Mouse (Mus musculus) left cerebral cortex, adult 8-10 months (tissue): Measurements from ENCODE around the gene Gpn2. TPM values are rescaled to one million over a fixed set of nuclear protein-coding genes. Genes with fewer than 3 reads are reported as not detected.
A peak's percentile ranks its signal among the peaks of the same experiment; 100 is the strongest.

Experiments used
- DNase-seq, 2 experiments: peaks; one replicate each; pipeline ENCODE4 v3.0.0; 2022; ENCODE audit warnings: low spot score in 2 of 2
- microRNA-seq, 2 experiments: library from miRNA; unstranded; fragments of <30 nt; microRNA quantifications; one replicate each; pipeline ENCODE4 v1.2.0; 2022
- total RNA-seq, 4 experiments: library from RNA; stranded (reverse); gene quantifications; 2 replicates each; pipeline ENCODE4 v1.2.4; 2022

Gene Gpn2
- total RNA-seq, 4 experiments from 2014 or later, result 10.4 to 12.4 (median 11.3) TPM

DNA sequence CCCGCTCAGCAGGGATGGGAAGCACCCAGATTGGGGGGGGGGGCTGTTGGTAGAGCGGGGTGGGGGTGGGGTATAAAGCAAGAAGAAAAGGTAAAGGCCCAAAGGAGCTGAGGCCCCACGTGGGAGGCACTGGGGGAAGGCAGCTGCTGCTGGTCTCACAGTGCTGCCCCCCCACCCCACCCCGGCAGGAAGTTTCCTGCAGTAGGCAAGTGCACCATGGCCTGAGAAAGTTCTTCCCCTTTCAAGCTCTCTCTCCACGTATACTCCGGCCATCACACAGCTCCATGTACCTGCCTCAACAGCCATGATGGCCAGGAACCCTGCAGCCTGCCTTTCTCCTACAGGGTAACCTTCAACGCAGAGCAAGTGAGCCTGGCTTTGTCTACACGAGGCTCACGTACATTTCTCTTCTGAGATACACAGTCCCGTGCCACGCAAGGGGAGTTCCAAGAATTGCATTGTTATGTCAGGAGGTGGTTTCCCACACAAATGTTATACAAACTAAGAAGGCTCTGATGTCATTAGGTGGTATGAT lies 38.1 kb downstream of the Gpn2 start:
- DNase-seq, result no peak

DNA sequence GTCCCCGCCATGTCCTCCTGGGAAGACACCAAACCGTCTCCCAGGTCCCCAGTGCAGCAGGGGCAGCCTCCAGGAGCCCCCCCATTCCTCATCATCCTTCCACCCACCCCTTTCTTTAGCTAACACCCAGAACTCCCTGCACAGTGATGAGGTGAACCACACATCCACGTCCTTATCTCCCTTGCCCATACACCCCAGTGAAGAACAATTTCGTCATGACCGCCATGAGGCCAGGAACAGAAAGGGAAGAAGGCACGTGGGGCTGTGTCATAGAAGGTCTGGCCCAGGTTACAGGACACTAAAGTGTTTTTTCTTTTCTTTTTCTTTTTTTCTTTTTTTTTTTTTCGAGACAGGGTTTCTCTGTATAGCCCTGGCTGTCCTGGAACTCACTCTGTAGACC lies 40.7 kb downstream of the Gpn2 start:
- DNase-seq, result no peak

- no peak for DNase-seq
Measured at GRCm38 (mm10) chr4:133625621-133626071, 41.5 kb downstream of the Gpn2 start.

- no peak for DNase-seq
Measured at GRCm38 (mm10) chr4:133626221-133626620, 42.1 kb downstream of the Gpn2 start.

- no peak for DNase-seq
Measured at GRCm38 (mm10) chr4:133626621-133627020, 42.5 kb downstream of the Gpn2 start.

- DNase-seq, result no peak
Measured at GRCm38 (mm10) chr4:133627039-133627438, 42.9 kb downstream of the Gpn2 start.

GRCm38 (mm10) chr4:133628517-133628916 lies 44.4 kb downstream of the Gpn2 start:
- no peak for DNase-seq

DNA sequence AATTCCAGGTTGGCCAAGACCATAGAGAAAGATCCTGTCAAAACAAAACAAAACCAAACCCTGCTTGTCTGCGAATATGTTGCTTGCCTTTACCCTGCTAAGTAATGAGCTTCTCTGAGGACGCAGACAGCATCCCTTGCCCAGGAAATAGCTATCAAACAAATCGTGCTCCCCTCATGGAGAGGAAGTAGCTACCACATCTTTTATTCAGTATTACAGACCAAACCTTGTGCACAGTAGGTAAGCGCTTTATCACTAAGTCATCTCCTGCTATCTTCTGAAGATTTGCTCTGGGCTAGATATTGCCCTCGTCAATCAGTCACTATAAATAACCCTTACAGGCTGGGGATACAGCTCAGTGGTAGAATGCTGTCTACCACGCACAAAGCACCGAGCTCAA lies 45.0 kb downstream of the Gpn2 start:
- no peak for DNase-seq

DNA sequence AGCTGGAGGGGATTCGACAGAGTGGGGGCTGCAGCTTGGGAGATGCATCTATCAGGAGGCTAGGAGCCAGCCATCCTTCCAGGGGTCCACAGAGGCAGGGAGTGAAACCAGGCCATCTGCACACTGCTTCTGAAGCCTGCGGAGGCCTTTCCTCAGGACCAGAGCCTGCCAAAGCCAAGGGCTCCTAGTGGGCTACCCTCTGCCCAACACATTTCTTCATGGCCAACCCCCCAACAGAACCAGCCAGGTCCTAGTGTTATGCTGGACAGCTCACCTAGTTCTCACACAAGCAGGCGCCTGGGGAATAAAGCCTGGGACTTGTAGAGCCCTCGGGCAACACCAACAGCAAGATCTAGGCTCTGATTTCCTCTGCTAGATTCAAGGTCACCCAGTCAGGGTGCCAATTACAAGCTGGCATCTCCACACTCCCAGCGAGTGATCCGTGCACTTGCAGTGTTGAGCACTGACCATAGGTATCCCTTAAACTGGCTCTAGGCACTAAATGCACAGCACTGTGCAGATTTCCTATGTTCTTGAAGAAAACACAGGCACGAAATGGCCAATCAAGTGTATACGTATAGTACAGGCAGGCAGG lies 46.3 kb downstream of the Gpn2 start:
- no peak for DNase-seq

GRCm38 (mm10) chr4:133631071-133631768 lies 47.1 kb downstream of the Gpn2 start:
- DNase-seq, result no peak

- DNase-seq, result no peak
Measured at GRCm38 (mm10) chr4:133631769-133632411, 47.7 kb downstream of the Gpn2 start.

GRCm38 (mm10) chr4:133632483-133633327 lies 48.5 kb downstream of the Gpn2 start:
- DNase-seq, result no peak

DNA sequence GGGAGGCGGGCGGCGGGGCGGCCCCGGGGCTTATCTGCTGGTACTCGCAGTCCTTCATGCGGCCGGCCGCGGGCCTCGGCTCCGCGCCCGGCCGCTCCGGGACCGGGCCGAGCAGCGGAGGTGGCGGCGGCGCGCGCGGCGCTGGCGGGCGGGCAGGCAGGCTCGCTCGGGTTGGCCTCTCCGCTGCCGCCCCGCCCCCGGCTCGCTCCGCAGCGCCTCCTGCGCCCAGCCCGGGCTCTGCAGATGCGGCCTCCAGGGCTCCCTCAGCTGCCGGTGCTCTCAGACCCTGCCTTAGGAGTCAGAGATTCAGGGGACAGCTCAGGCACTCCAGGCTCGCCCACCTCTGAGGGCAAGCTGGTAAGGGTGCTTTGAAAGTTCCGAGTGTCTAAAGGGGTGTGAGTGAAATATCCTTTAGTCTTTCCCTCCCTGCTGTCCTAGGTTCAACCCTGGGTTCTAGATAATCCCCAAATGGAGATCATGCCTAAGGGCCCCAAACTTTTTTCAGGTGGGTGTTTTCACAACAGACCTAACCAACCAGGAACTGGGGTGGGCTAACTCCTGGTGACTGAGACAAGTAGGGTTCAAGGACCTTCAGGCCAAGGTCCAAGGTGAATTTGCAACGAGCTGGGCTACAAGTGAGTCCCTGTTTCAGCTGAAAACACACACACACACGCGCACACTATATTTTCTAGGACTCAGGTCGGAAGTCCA lies 49.3 kb downstream of the Gpn2 start:
- DNase-seq, result peak; percentile 72 to 78

DNA sequence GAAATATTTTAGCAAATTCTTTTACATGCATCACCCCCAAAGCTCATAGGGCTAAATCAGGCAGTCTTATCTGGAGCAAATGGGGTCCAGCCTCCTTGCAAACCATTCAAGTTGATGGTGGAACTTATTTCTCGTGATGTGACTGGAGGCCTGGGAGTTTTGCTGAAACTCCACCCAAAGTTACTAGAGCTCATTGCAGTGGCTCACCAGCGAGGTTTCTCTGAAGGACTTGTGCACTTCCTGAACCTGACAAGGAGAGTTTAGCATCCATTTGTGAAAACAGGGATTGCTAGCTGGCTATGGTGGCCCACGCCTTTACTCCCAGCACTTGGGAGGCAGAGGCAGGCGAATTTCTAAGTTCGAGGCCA lies 49.9 kb downstream of the Gpn2 start:
- no peak for DNase-seq

Small RNA genes lying within 50 kb of the gene (microRNA-seq; reads per million reads assigned to microRNA genes)
- 0 reads per million in 2 experiments for gene Gm23158

Other genes starting within 250 kb of the Gpn2 start
- 10 to 100 TPM; 53.6 to 58.0 (median 54.3) TPM for gene Wdtc1, start 230.9 kb upstream of the Gpn2 start, total RNA-seq
- gene Slc9a1, start 214.7 kb upstream of the Gpn2 start, total RNA-seq, result 10 to 100 TPM; 52.8 to 59.1 (median 55.7) TPM
- under 1 TPM in 2 of 4 experiments, not detected in 2; 0.14 to 0.26 TPM for gene Tent5b, start 104.2 kb upstream of the Gpn2 start, total RNA-seq
- gene Trnp1, start 85.8 kb upstream of the Gpn2 start, total RNA-seq, result 100 to 1,000 TPM; 177 to 204 (median 186) TPM
- under 1 TPM in 2 of 4 experiments, not detected in 2; 0.35 to 0.62 TPM for gene Kdf1, start 65.4 kb upstream of the Gpn2 start, total RNA-seq
- 100 to 1,000 TPM; 139 to 165 (median 156) TPM for gene Nudc, start 38.4 kb upstream of the Gpn2 start, total RNA-seq
- gene Nr0b2, start 31.0 kb upstream of the Gpn2 start, total RNA-seq, result not detected
- 1 to 10 TPM; 6.8 to 8.9 (median 7.4) TPM for gene Gpatch3, start 9.6 kb upstream of the Gpn2 start, total RNA-seq
- gene Sfn, start 17.8 kb downstream of the Gpn2 start, total RNA-seq, result 1 to 10 TPM; 1.6 to 2.2 (median 1.8) TPM
- 10 to 100 TPM; 33.8 to 57.7 (median 44.6) TPM for gene Zdhhc18, start 65.8 kb downstream of the Gpn2 start, total RNA-seq
- gene Pigv, start 88.3 kb downstream of the Gpn2 start, total RNA-seq, result 10 to 100 TPM in 2 of 4 experiments, 1 to 10 TPM in 2; 8.4 to 10.9 (median 9.9) TPM
- gene Arid1a, start 172.4 kb downstream of the Gpn2 start, total RNA-seq, result 10 to 100 TPM; 86.3 to 93.9 (median 90.7) TPM